Mouse (Mus musculus): ENCODE results near the gene Ints11. TPM values are rescaled to one million over a fixed set of nuclear protein-coding genes. Genes with fewer than 3 reads are reported as not detected.

The Ints11 gene
- total and polyA plus RNA-seq, 2 experiments from 2014 or later: 20.0 to 25.1 TPM

GRCm38 (mm10) chr4:155887674-155888073, 18.3 kb downstream of the Ints11 start:
- ATAC-seq (ENCODE audit: insufficient read depth, low read depth): no peak
- peaks cover 44% of the 10 kb centered on the region for H3K36me3 ChIP-seq (replicated peaks; ENCODE audit: control insufficient read depth, insufficient read depth, low read length)
- 82% methylated on average over 10 of the region's 10 CpGs for whole genome bisulfite sequencing

GRCm38 (mm10) chr4:155888181-155888580, 18.8 kb downstream of the Ints11 start:
- H3K9ac ChIP-seq (replicated peaks; ENCODE audit: low read depth, low read length): no peak overlapping the region
- no peak for DNase-seq (ENCODE audit: low spot score)
- H3K4me3 ChIP-seq (ENCODE audit: low read depth, low read length): no peak overlapping the region
- H3K4me1 ChIP-seq (ENCODE audit: control insufficient read depth, insufficient read depth): peaks cover 10% of the 10 kb centered on the region
- ATAC-seq (ENCODE audit: insufficient read depth, low read depth): no peak
- no peak overlapping the region for H3K27ac ChIP-seq (ENCODE audit: low read depth)
- H3K4me2 ChIP-seq (ENCODE audit: low read depth, low read length): no peak overlapping the region
- TF ChIP-seq CTCF (IDR thresholded peaks at IDR 0.05; ENCODE audit: low read depth) (no peak), EP300 (IDR thresholded peaks at IDR 0.05; ENCODE audit: low read depth) (no peak)
- peaks cover 42% of the 10 kb centered on the region for H3K36me3 ChIP-seq (replicated peaks; ENCODE audit: control insufficient read depth, insufficient read depth, low read length)
- no peaks in the 10 kb centered on the region for H3K9me3 ChIP-seq (replicated peaks; ENCODE audit: control insufficient read depth, low read length)
- WGBS: 94% methylated on average over 9 of the region's 9 CpGs
- H3K27me3 ChIP-seq (ENCODE audit: control insufficient read depth, insufficient read depth, low read length): no peaks in the 10 kb centered on the region

More at GRCm38 (mm10) chr4:155887674-155888073, 18.3 kb downstream of the Ints11 start:
- H3K27me3 ChIP-seq (ENCODE audit: control insufficient read depth, insufficient read depth, low read length): no peaks in the 10 kb centered on the region
- H3K4me3 ChIP-seq (ENCODE audit: low read depth, low read length): no peak overlapping the region
- no peak overlapping the region for H3K27ac ChIP-seq (ENCODE audit: low read depth)
- H3K4me1 ChIP-seq (ENCODE audit: control insufficient read depth, insufficient read depth): peaks cover 10% of the 10 kb centered on the region
- TF ChIP-seq CTCF (IDR thresholded peaks at IDR 0.05; ENCODE audit: low read depth) (no peak), EP300 (IDR thresholded peaks at IDR 0.05; ENCODE audit: low read depth) (no peak)
- H3K4me2 ChIP-seq (ENCODE audit: low read depth, low read length): no peak overlapping the region
- no peaks in the 10 kb centered on the region for H3K9me3 ChIP-seq (replicated peaks; ENCODE audit: control insufficient read depth, low read length)
- no peak for DNase-seq (ENCODE audit: low spot score)
- H3K9ac ChIP-seq (replicated peaks; ENCODE audit: low read depth, low read length): no peak overlapping the region

GRCm38 (mm10) chr4:155889316-155889715, 20.0 kb downstream of the Ints11 start:
- no peak for TF ChIP-seq CTCF (IDR thresholded peaks at IDR 0.05; ENCODE audit: low read depth)
- no peak for TF ChIP-seq EP300 (IDR thresholded peaks at IDR 0.05; ENCODE audit: low read depth)
- no peak for DNase-seq (ENCODE audit: low spot score)
- H3K9me3 ChIP-seq (replicated peaks; ENCODE audit: control insufficient read depth, low read length): no peaks in the 10 kb centered on the region
- no peak overlapping the region for H3K4me2 ChIP-seq (ENCODE audit: low read depth, low read length)
- peaks cover 18% of the 10 kb centered on the region for H3K4me1 ChIP-seq (ENCODE audit: control insufficient read depth, insufficient read depth)
- H3K27ac ChIP-seq (ENCODE audit: low read depth): no peak overlapping the region
- H3K9ac ChIP-seq (replicated peaks; ENCODE audit: low read depth, low read length): no peak overlapping the region
- no peaks in the 10 kb centered on the region for H3K27me3 ChIP-seq (ENCODE audit: control insufficient read depth, insufficient read depth, low read length)
- no peak overlapping the region for H3K4me3 ChIP-seq (ENCODE audit: low read depth, low read length)
- 82% methylated on average over 5 of the region's 5 CpGs for WGBS
- ATAC-seq (ENCODE audit: insufficient read depth, low read depth): no peak
- peaks cover 42% of the 10 kb centered on the region for H3K36me3 ChIP-seq (replicated peaks; ENCODE audit: control insufficient read depth, insufficient read depth, low read length)

- H3K36me3 ChIP-seq (replicated peaks; ENCODE audit: control insufficient read depth, insufficient read depth, low read length): peaks cover 30% of the 10 kb centered on the region
Measured at GRCm38 (mm10) chr4:155891011-155891471, 21.7 kb downstream of the Ints11 start.

GRCm38 (mm10) chr4:155891551-155892001, 22.2 kb downstream of the Ints11 start, which contains the start of the genes Pusl1 and Acap3:
Gene Pusl1, minus strand, starts transcription at chr4:155891781.
Gene Acap3, plus strand, starts transcription at chr4:155891822.
- Histone ChIP-seq H3K4me1 (ENCODE audit: control insufficient read depth, insufficient read depth) (peaks cover 27% of the 10 kb centered on the region), H3K4me2 (ENCODE audit: low read depth, low read length) (peak within 1 kb of the TSS; percentile 99), H3K27me3 (ENCODE audit: control insufficient read depth, insufficient read depth, low read length) (no peaks in the 10 kb centered on the region), H3K36me3 (replicated peaks; ENCODE audit: control insufficient read depth, insufficient read depth, low read length) (peaks cover 31% of the 10 kb centered on the region), H3K9me3 (replicated peaks; ENCODE audit: control insufficient read depth, low read length) (no peaks in the 10 kb centered on the region), H3K9ac (replicated peaks; ENCODE audit: low read depth, low read length) (peak within 1 kb of the TSS; percentile 80), H3K27ac (ENCODE audit: low read depth) (peak within 1 kb of the TSS; percentile 97), H3K4me3 (ENCODE audit: low read depth, low read length) (peak within 1 kb of the TSS; percentile 80)
- DNase-seq (ENCODE audit: low spot score): peak; percentile 89
- TF ChIP-seq CTCF (IDR thresholded peaks at IDR 0.05; ENCODE audit: low read depth) (no peak; the same call in 1 of the 2 replicates), EP300 (IDR thresholded peaks at IDR 0.05; ENCODE audit: low read depth) (0 out of 2 replicates have a peak, but pooled peaks have one; percentile 42)
- WGBS: under 1% methylated on average over 52 of the region's 52 CpGs
- ATAC-seq (ENCODE audit: insufficient read depth, low read depth): peak; percentile 90

More at GRCm38 (mm10) chr4:155891011-155891471, 21.7 kb downstream of the Ints11 start:
- Histone ChIP-seq H3K9me3 (replicated peaks; ENCODE audit: control insufficient read depth, low read length) (no peaks in the 10 kb centered on the region), H3K4me2 (ENCODE audit: low read depth, low read length) (peak overlapping the region; percentile 99), H3K4me3 (ENCODE audit: low read depth, low read length) (peak overlapping the region; percentile 80), H3K4me1 (ENCODE audit: control insufficient read depth, insufficient read depth) (peaks cover 27% of the 10 kb centered on the region), H3K27ac (ENCODE audit: low read depth) (no peak overlapping the region; the same call in 1 of the 2 replicates), H3K9ac (replicated peaks; ENCODE audit: low read depth, low read length) (peak overlapping the region; percentile 80), H3K27me3 (ENCODE audit: control insufficient read depth, insufficient read depth, low read length) (no peaks in the 10 kb centered on the region)
- ATAC-seq (ENCODE audit: insufficient read depth, low read depth) (no peak), DNase-seq (ENCODE audit: low spot score) (no peak)
- WGBS: 1% methylated on average over 33 of the region's 34 CpGs
- TF ChIP-seq EP300 (IDR thresholded peaks at IDR 0.05; ENCODE audit: low read depth) (no peak), CTCF (IDR thresholded peaks at IDR 0.05; ENCODE audit: low read depth) (no peak)

Data from heart, postnatal 0 days (tissue).